Mouse (Mus musculus) midbrain, postnatal 0 days (tissue): ENCODE measurements at regions not wholly inside any gene's neighbourhood (a gene's known extent, or its start where the extent isn't known, plus 50 kb on each side); places are given as distances from the start of the nearest gene placed in this dataset.
A peak's percentile ranks its signal among the peaks of the same experiment; 100 is the strongest.

Experiments used
- ATAC-seq: fragments of 200-750 bp; cut with Nextera tagmentation; 2 replicates; pipeline ENCODE4 v1.8.0; 2017; ENCODE audit warnings: moderate number of reproducible peaks, mild to moderate bottlenecking, moderate TSS enrichment, moderate library complexity; ENCODE audit not compliant: low FRiP score
- DNase-seq: peaks from one replicate; pipeline ENCODE4 v3.0.0-alpha.2; 2015; ENCODE audit warnings: low spot score
- H3K27ac ChIP-seq: fragments of 300-500 bp; sonication (generic); 2 replicates; pipeline ENCODE4 v1.5.1; 2014; ENCODE audit warnings: low read depth, mild to moderate bottlenecking, low read length, mixed read lengths
- H3K27me3 ChIP-seq: fragments of 300-500 bp; sonication (generic); 2 replicates; pipeline ENCODE4 v1.6.1; 2014; ENCODE audit warnings: low read length, control low read depth, mixed read lengths; ENCODE audit not compliant: insufficient read depth
- H3K36me3 ChIP-seq: fragments of 300-500 bp; sonication (generic); 2 replicates; pipeline ENCODE4 v1.6.1; 2014; ENCODE audit warnings: low read length, control low read depth, mixed read lengths; ENCODE audit not compliant: insufficient read depth
- H3K4me1 ChIP-seq: fragments of 300-500 bp; sonication (generic); 2 replicates; pipeline ENCODE4 v1.6.1; 2014; ENCODE audit warnings: mild to moderate bottlenecking, control low read depth, antibody characterized with exemption, low read length, mixed read lengths; ENCODE audit not compliant: insufficient read depth
- H3K4me2 ChIP-seq: fragments of 300-500 bp; sonication (generic); 2 replicates; pipeline ENCODE4 v1.6.1; 2014; ENCODE audit warnings: low read depth, mild to moderate bottlenecking, low read length, mixed read lengths; ENCODE audit not compliant: poor library complexity, severe bottlenecking
- H3K4me3 ChIP-seq: fragments of 300-500 bp; sonication (generic); 2 replicates; pipeline ENCODE4 v1.5.1; 2014; ENCODE audit warnings: low read depth, mild to moderate bottlenecking, low read length, moderate library complexity
- H3K9ac ChIP-seq: fragments of 300-500 bp; sonication (generic); replicated peaks from 2 replicates; pipeline ENCODE4 v1.6.1; 2014; ENCODE audit warnings: mild to moderate bottlenecking, low read length, moderate library complexity, mixed read lengths; ENCODE audit not compliant: poor library complexity, severe bottlenecking
- H3K9me3 ChIP-seq: fragments of 300-500 bp; sonication (generic); 2 replicates; pipeline ENCODE4 v1.6.1; 2016; ENCODE audit warnings: low read length, control low read depth
- CTCF ChIP-seq: IDR thresholded peaks from 2 replicates; pipeline ENCODE4 v1.5.1; 2016; ENCODE audit warnings: antibody characterized with exemption, mild to moderate bottlenecking
- WGBS: fragments of 180-500 bp; shearing (Covaris S2); extraction: QIAGEN DNeasy Blood & Tissue Kit; methylation state at CpG from one replicate; pipeline ENCODE4 v1.1.7; 2014; 5-methylcytosine and 5-hydroxymethylcytosine counted together

- 84% methylated on average over 5 of the region's 5 CpGs for WGBS
- Histone ChIP-seq H3K27me3 (no peaks in the 10 kb centered on the region), H3K4me1 (0 out of 2 replicates have a peak, but pooled peaks cover 3% of the 10 kb centered on the region), H3K9me3 (no peaks in the 10 kb centered on the region), H3K27ac (no peak overlapping the region), H3K36me3 (no peaks in the 10 kb centered on the region), H3K4me2 (no peak overlapping the region), H3K9ac (no peak overlapping the region), H3K4me3 (no peak overlapping the region)
- DNase-seq: no peak
- TF ChIP-seq CTCF: no peak
- no peak for ATAC-seq
Measured at GRCm38 (mm10) chr11:6898357-6899097, 61.1 kb upstream of the Gm11983 start.

- ATAC-seq (no peak), DNase-seq (peak; percentile 55)
- no peaks in the 10 kb centered on the region for H3K36me3 ChIP-seq
- no peaks in the 10 kb centered on the region for H3K27me3 ChIP-seq
- no peak overlapping the region for H3K4me3 ChIP-seq
- H3K4me2 ChIP-seq: no peak overlapping the region
- H3K9ac ChIP-seq: no peak overlapping the region
- H3K27ac ChIP-seq: no peak overlapping the region
- TF ChIP-seq CTCF: no peak
- WGBS: 53% methylated on average over 8 of the region's 8 CpGs
- 0 out of 2 replicates have a peak, but pooled peaks cover 3% of the 10 kb centered on the region for H3K4me1 ChIP-seq
- no peaks in the 10 kb centered on the region for H3K9me3 ChIP-seq
Measured at GRCm38 (mm10) chr11:6895786-6896093, 58.3 kb upstream of the Gm11983 start.

- H3K27ac ChIP-seq: no peak overlapping the region
- no peaks in the 10 kb centered on the region for H3K27me3 ChIP-seq
- ATAC-seq (no peak), DNase-seq (peak; percentile 42)
- no peak overlapping the region for H3K9ac ChIP-seq
- no peak for TF ChIP-seq CTCF
- H3K36me3 ChIP-seq: no peaks in the 10 kb centered on the region
- H3K4me3 ChIP-seq: no peak overlapping the region
- 39% methylated on average over 7 of the region's 7 CpGs for WGBS
- 0 out of 2 replicates have a peak, but pooled peaks cover 3% of the 10 kb centered on the region for H3K4me1 ChIP-seq
- H3K4me2 ChIP-seq: no peak overlapping the region
- H3K9me3 ChIP-seq: no peaks in the 10 kb centered on the region
Measured at GRCm38 (mm10) chr11:6894911-6895785, 57.7 kb upstream of the Gm11983 start.

GRCm38 (mm10) chr11:6893734-6894133 lies 56.3 kb upstream of the Gm11983 start:
- WGBS: 86% methylated on average over 1 of the region's 1 CpGs
- ATAC-seq: no peak
- no peaks in the 10 kb centered on the region for H3K36me3 ChIP-seq
- TF ChIP-seq CTCF: no peak
- H3K4me3 ChIP-seq: no peak overlapping the region
- no peaks in the 10 kb centered on the region for H3K4me1 ChIP-seq
- H3K9ac ChIP-seq: no peak overlapping the region
- H3K4me2 ChIP-seq: no peak overlapping the region
- H3K27ac ChIP-seq: no peak overlapping the region
- DNase-seq: no peak
- H3K9me3 ChIP-seq: no peaks in the 10 kb centered on the region
- H3K27me3 ChIP-seq: no peaks in the 10 kb centered on the region

- Histone ChIP-seq H3K4me1 (no peaks in the 10 kb centered on the region), H3K27me3 (no peaks in the 10 kb centered on the region), H3K4me2 (no peak overlapping the region), H3K27ac (no peak overlapping the region), H3K9me3 (no peaks in the 10 kb centered on the region), H3K9ac (no peak overlapping the region), H3K36me3 (no peaks in the 10 kb centered on the region), H3K4me3 (no peak overlapping the region)
- 99% methylated on average over 3 of the region's 3 CpGs for WGBS
- DNase-seq (no peak), ATAC-seq (no peak)
- TF ChIP-seq CTCF: no peak
Measured at GRCm38 (mm10) chr11:6893063-6893462, 55.6 kb upstream of the Gm11983 start.

GRCm38 (mm10) chr11:6890450-6890849 lies 53.0 kb upstream of the Gm11983 start:
- Histone ChIP-seq H3K36me3 (no peaks in the 10 kb centered on the region), H3K4me2 (no peak overlapping the region), H3K9ac (no peak overlapping the region), H3K27ac (no peak overlapping the region), H3K4me1 (no peaks in the 10 kb centered on the region), H3K4me3 (no peak overlapping the region), H3K9me3 (no peaks in the 10 kb centered on the region), H3K27me3 (no peaks in the 10 kb centered on the region)
- ATAC-seq (no peak), DNase-seq (no peak)
- 65% methylated on average over 5 of the region's 5 CpGs for WGBS
- TF ChIP-seq CTCF: no peak
